Mouse (Mus musculus): ENCODE measurements at regions not wholly inside any gene's neighbourhood (a gene's known extent, or its start where the extent isn't known, plus 50 kb on each side); places are given as distances from the start of the nearest gene placed in this dataset.

- peak; percentile 5 for TF ChIP-seq GATA1 (IDR thresholded peaks at IDR 0.05; ENCODE audit: low read length)
These were observed 61.2 kb upstream of the Il6 start for GRCm38 (mm10) chr5:29951381-29952350.
